Mouse (Mus musculus) heart, postnatal 14 days (tissue): ENCODE results near the gene Thrap3. TPM values are rescaled to one million over a fixed set of nuclear protein-coding genes. Genes with fewer than 3 reads are reported as not detected.
A peak's percentile ranks its signal among the peaks of the same experiment; 100 is the strongest.
"Not testable (repeated sequence)": the region's sequence is repeated elsewhere in the genome, so short reads cannot be mapped to it uniquely, and the experiment has no call there.

Experiments
- DNase-seq, 2 experiments: peaks; one replicate each; pipeline ENCODE4 v3.0.0; 2021 to 2022
- intact Hi-C: fragments of 180-260 bp; cut with DNase I; formaldehyde crosslinking; loops from one replicate; pipeline ENCODE4 v1.15.1; 2025
- total RNA-seq, 2 experiments: library from RNA; stranded (reverse); gene quantifications; 2 replicates each; pipeline ENCODE4 v1.2.3; 2021

Thrap3 gene
- total RNA-seq, 2 experiments from 2014 or later: 130 to 144 TPM

- intact Hi-C loops: loop anchor here (1.0 to 10.0 kb wide), 3 partner anchors 35 to 78 kb away; no protein-coding TSS in a partner anchor
- DNase-seq: no peak
These were observed 24.1 kb upstream of the Thrap3 start for GRCm38 (mm10) chr4:126226640-126227039.

- intact Hi-C loops: loop anchor here (10.0 kb wide), 1 partner anchor 82 kb away; no protein-coding TSS in a partner anchor
- no peak for DNase-seq
These were observed 20.1 kb upstream of the Thrap3 start for GRCm38 (mm10) chr4:126222631-126223030.

- DNase-seq: no peak
- intact Hi-C loops: loop anchor here (10.0 kb wide), 1 partner anchor 85 kb away; no protein-coding TSS in a partner anchor
These were observed 17.5 kb upstream of the Thrap3 start for GRCm38 (mm10) chr4:126220045-126220444.

GRCm38 (mm10) chr4:126219540-126219939, 17.0 kb upstream of the Thrap3 start:
- intact Hi-C loops, DNase-seq: not testable (repeated sequence)

- no peak for DNase-seq
- intact Hi-C loops: no loop called here
These were observed 15.2 kb upstream of the Thrap3 start for GRCm38 (mm10) chr4:126217771-126218170.

- no peak for DNase-seq
- intact Hi-C loops: no loop called here
These were observed 4.5 kb upstream of the Thrap3 start for GRCm38 (mm10) chr4:126207081-126207480.

GRCm38 (mm10) chr4:126205386-126205785, 2.8 kb upstream of the Thrap3 start:
- intact Hi-C loops: no loop called here
- DNase-seq: no peak

- no peak for DNase-seq
- intact Hi-C loops: no loop called here
These were observed 2.2 kb upstream of the Thrap3 start for GRCm38 (mm10) chr4:126204661-126205230.

GRCm38 (mm10) chr4:126204016-126204415, 1.5 kb upstream of the Thrap3 start:
- intact Hi-C loops: no loop called here
- no peak for DNase-seq

GRCm38 (mm10) chr4:126203336-126203895, 856 bp upstream of the Thrap3 start:
- DNase-seq: no peak
- intact Hi-C loops: no loop called here

- intact Hi-C loops: no loop called here
- peak; percentile 35 to 49 for DNase-seq
These were observed 852 bp downstream of the Thrap3 start for GRCm38 (mm10) chr4:126201514-126202302.

- intact Hi-C loops: no loop called here
- DNase-seq: no peak
These were observed 1.9 kb downstream of the Thrap3 start for GRCm38 (mm10) chr4:126200656-126201055.

GRCm38 (mm10) chr4:126200036-126200435, 2.5 kb downstream of the Thrap3 start:
- no peak for DNase-seq
- intact Hi-C loops: no loop called here

- no peak for DNase-seq
- intact Hi-C loops: no loop called here
These were observed 3.0 kb downstream of the Thrap3 start for GRCm38 (mm10) chr4:126199556-126199955.

GRCm38 (mm10) chr4:126197485-126197884, 5.1 kb downstream of the Thrap3 start:
- peak in 1 of 2 experiments; percentile 30 for DNase-seq
- intact Hi-C loops: no loop called here

- intact Hi-C loops: no loop called here
- no peak for DNase-seq
These were observed 7.6 kb downstream of the Thrap3 start for GRCm38 (mm10) chr4:126194916-126195315.

- no peak for DNase-seq
These were observed 8.3 kb downstream of the Thrap3 start for GRCm38 (mm10) chr4:126194216-126194615.

GRCm38 (mm10) chr4:126190636-126191035, 11.9 kb downstream of the Thrap3 start:
- no peak for DNase-seq
- intact Hi-C loops: no loop called here

More at GRCm38 (mm10) chr4:126194216-126194615, 8.3 kb downstream of the Thrap3 start:
- intact Hi-C loops: no loop called here

- no peak for DNase-seq
- intact Hi-C loops: no loop called here
These were observed 15.5 kb downstream of the Thrap3 start for GRCm38 (mm10) chr4:126187096-126187495.

- intact Hi-C loops: loop anchor here (2.0 kb wide), 1 partner anchor 80 kb away; the partner anchor contains the start of gene Trappc3
- DNase-seq: no peak
These were observed 19.5 kb downstream of the Thrap3 start for GRCm38 (mm10) chr4:126183034-126183433.
